Mouse (Mus musculus) forebrain, embryonic 13.5 days (tissue): ENCODE data around the gene Nphs1. TPM values are rescaled to one million over a fixed set of nuclear protein-coding genes. Genes with fewer than 3 reads are reported as not detected.
A peak's percentile ranks its signal among the peaks of the same experiment; 100 is the strongest.

ENCODE experiments used
- ATAC-seq: fragments of 200-750 bp; cut with Nextera tagmentation; 2 replicates; pipeline ENCODE4 v1.8.0; 2017
- H3K27ac ChIP-seq: fragments of 300-500 bp; sonication (generic); 2 replicates; pipeline ENCODE4 v1.5.1; 2015; ENCODE audit warnings: inconsistent platforms, mild to moderate bottlenecking, moderate library complexity
- H3K27me3 ChIP-seq: fragments of 300-500 bp; sonication (generic); 2 replicates; pipeline ENCODE4 v1.6.1; 2015; ENCODE audit warnings: mild to moderate bottlenecking, inconsistent platforms
- H3K36me3 ChIP-seq: fragments of 300-500 bp; sonication (generic); 2 replicates; pipeline ENCODE4 v1.6.1; 2015; ENCODE audit warnings: mild to moderate bottlenecking, inconsistent platforms; ENCODE audit not compliant: poor library complexity, severe bottlenecking
- H3K4me1 ChIP-seq: fragments of 300-500 bp; sonication (generic); 2 replicates; pipeline ENCODE4 v1.6.1; 2015; ENCODE audit warnings: inconsistent platforms
- H3K4me2 ChIP-seq: fragments of 300-500 bp; sonication (generic); 2 replicates; pipeline ENCODE4 v1.6.1; 2015; ENCODE audit warnings: inconsistent platforms, mild to moderate bottlenecking, moderate library complexity
- H3K4me3 ChIP-seq: fragments of 300-500 bp; sonication (generic); 2 replicates; pipeline ENCODE4 v1.5.1; 2015; ENCODE audit warnings: mild to moderate bottlenecking, inconsistent platforms
- H3K9ac ChIP-seq: fragments of 300-500 bp; sonication (generic); 2 replicates; pipeline ENCODE4 v1.6.1; 2015; ENCODE audit warnings: mild to moderate bottlenecking, inconsistent platforms
- H3K9me3 ChIP-seq: fragments of 300-500 bp; sonication (generic); replicated peaks from 2 replicates; pipeline ENCODE4 v1.6.1; 2016; ENCODE audit warnings: inconsistent platforms
- WGBS: fragments of 180-500 bp; shearing (Covaris S2); methylation state at CpG from one replicate; pipeline ENCODE4 v1.1.7; 2015; 5-methylcytosine and 5-hydroxymethylcytosine counted together
- polyA plus RNA-seq: library from polyadenylated mRNA; unstranded; fragments of >200 nt; fragmentation: Nextera tagmentation; extraction: Ambion mirVana; gene quantifications from 2 replicates; pipeline ENCODE4 v1.2.1, GENCODE M21; 2015

Nphs1 gene
- polyA plus RNA-seq, 1 experiment from 2014 or later: 0.15 TPM

GRCm38 (mm10) chr7:30422560-30422959, 35.6 kb upstream of the Nphs1 start:
- Histone ChIP-seq H3K27me3 (no peaks in the 10 kb centered on the region), H3K4me2 (peak overlapping the region; percentile 81), H3K4me3 (peak overlapping the region; percentile 59), H3K9ac (peak overlapping the region; percentile 71), H3K36me3 (peaks cover 12% of the 10 kb centered on the region), H3K27ac (no peak overlapping the region), H3K9me3 (peaks cover 7% of the 10 kb centered on the region; the same call in 1 of the 2 replicates), H3K4me1 (peaks cover 21% of the 10 kb centered on the region)
- 15% methylated on average over 9 of the region's 9 CpGs for WGBS
- peak; percentile 50; the same call in 1 of the 2 replicates for ATAC-seq

- Histone ChIP-seq H3K27ac (peak overlapping the region; percentile 27; the same call in 1 of the 2 replicates), H3K4me2 (peak overlapping the region; percentile 81), H3K9me3 (peaks cover 7% of the 10 kb centered on the region; the same call in 1 of the 2 replicates), H3K27me3 (no peaks in the 10 kb centered on the region), H3K36me3 (peaks cover 18% of the 10 kb centered on the region), H3K9ac (peak overlapping the region; percentile 71), H3K4me1 (peaks cover 21% of the 10 kb centered on the region), H3K4me3 (peak overlapping the region; percentile 59)
- WGBS: 52% methylated on average over 23 of the region's 23 CpGs
- ATAC-seq: no peak
Measured at GRCm38 (mm10) chr7:30423071-30423641, 35.0 kb upstream of the Nphs1 start.

GRCm38 (mm10) chr7:30429327-30429726, 28.8 kb upstream of the Nphs1 start:
- H3K36me3 ChIP-seq: peaks cover 21% of the 10 kb centered on the region
- H3K27me3 ChIP-seq: no peaks in the 10 kb centered on the region
- no peak overlapping the region for H3K4me3 ChIP-seq
- H3K4me2 ChIP-seq: no peak overlapping the region
- ATAC-seq: no peak
- H3K9ac ChIP-seq: no peak overlapping the region
- no peaks in the 10 kb centered on the region for H3K4me1 ChIP-seq
- no peaks in the 10 kb centered on the region for H3K9me3 ChIP-seq
- no peak overlapping the region for H3K27ac ChIP-seq

GRCm38 (mm10) chr7:30430191-30430590, 27.9 kb upstream of the Nphs1 start:
- H3K36me3 ChIP-seq: peaks cover 28% of the 10 kb centered on the region
- H3K9ac ChIP-seq: no peak overlapping the region
- peaks cover under 1% of the 10 kb centered on the region; the same call in 1 of the 2 replicates for H3K27me3 ChIP-seq
- no peaks in the 10 kb centered on the region for H3K4me1 ChIP-seq
- no peak overlapping the region for H3K4me2 ChIP-seq
- no peak overlapping the region for H3K4me3 ChIP-seq
- H3K27ac ChIP-seq: no peak overlapping the region
- no peaks in the 10 kb centered on the region for H3K9me3 ChIP-seq
- 63% methylated on average over 2 of the region's 2 CpGs for WGBS
- ATAC-seq: no peak

- no peak overlapping the region for H3K4me2 ChIP-seq
- no peaks in the 10 kb centered on the region for H3K4me1 ChIP-seq
- peak; percentile 67; the same call in 1 of the 2 replicates for ATAC-seq
- H3K9ac ChIP-seq: no peak overlapping the region
- WGBS: 19% methylated on average over 3 of the region's 3 CpGs
- H3K4me3 ChIP-seq: no peak overlapping the region
- peaks cover 3% of the 10 kb centered on the region; the same call in 1 of the 2 replicates for H3K27me3 ChIP-seq
- peaks cover 35% of the 10 kb centered on the region for H3K36me3 ChIP-seq
- no peaks in the 10 kb centered on the region for H3K9me3 ChIP-seq
- no peak overlapping the region for H3K27ac ChIP-seq
Measured at GRCm38 (mm10) chr7:30431793-30432192, 26.3 kb upstream of the Nphs1 start.

GRCm38 (mm10) chr7:30434238-30434637, 23.9 kb upstream of the Nphs1 start:
- H3K27me3 ChIP-seq: peaks cover 3% of the 10 kb centered on the region; the same call in 1 of the 2 replicates
- no peak overlapping the region for H3K4me2 ChIP-seq
- no peak overlapping the region for H3K27ac ChIP-seq
- H3K4me1 ChIP-seq: no peaks in the 10 kb centered on the region
- H3K9ac ChIP-seq: no peak overlapping the region
- H3K9me3 ChIP-seq: no peaks in the 10 kb centered on the region
- no peak overlapping the region for H3K4me3 ChIP-seq
- ATAC-seq: no peak
- WGBS: 3% methylated on average over 10 of the region's 10 CpGs
- peaks cover 46% of the 10 kb centered on the region for H3K36me3 ChIP-seq

- Histone ChIP-seq H3K4me1 (no peaks in the 10 kb centered on the region), H3K36me3 (peaks cover 50% of the 10 kb centered on the region), H3K9me3 (no peaks in the 10 kb centered on the region), H3K9ac (no peak overlapping the region), H3K27me3 (peaks cover 3% of the 10 kb centered on the region; the same call in 1 of the 2 replicates), H3K4me2 (no peak overlapping the region), H3K4me3 (no peak overlapping the region), H3K27ac (no peak overlapping the region)
- WGBS: 73% methylated on average over 10 of the region's 10 CpGs
- no peak for ATAC-seq
Measured at GRCm38 (mm10) chr7:30434701-30435100, 23.4 kb upstream of the Nphs1 start.

- H3K4me1 ChIP-seq: no peaks in the 10 kb centered on the region
- H3K27me3 ChIP-seq: peaks cover 3% of the 10 kb centered on the region; the same call in 1 of the 2 replicates
- H3K36me3 ChIP-seq: peaks cover 55% of the 10 kb centered on the region
- WGBS: 57% methylated on average over 9 of the region's 9 CpGs
- no peak overlapping the region for H3K4me3 ChIP-seq
- no peaks in the 10 kb centered on the region for H3K9me3 ChIP-seq
- ATAC-seq: no peak
- H3K9ac ChIP-seq: no peak overlapping the region
- H3K4me2 ChIP-seq: no peak overlapping the region
- H3K27ac ChIP-seq: no peak overlapping the region
Measured at GRCm38 (mm10) chr7:30435156-30435555, 23.0 kb upstream of the Nphs1 start.

GRCm38 (mm10) chr7:30436879-30437278, 21.2 kb upstream of the Nphs1 start:
- Histone ChIP-seq H3K27me3 (peaks cover 3% of the 10 kb centered on the region; the same call in 1 of the 2 replicates), H3K4me3 (no peak overlapping the region), H3K4me2 (no peak overlapping the region), H3K4me1 (no peaks in the 10 kb centered on the region), H3K9ac (no peak overlapping the region), H3K27ac (no peak overlapping the region), H3K36me3 (peaks cover 72% of the 10 kb centered on the region), H3K9me3 (no peaks in the 10 kb centered on the region)
- no peak for ATAC-seq
- 13% methylated on average over 10 of the region's 10 CpGs for WGBS

- no peak overlapping the region for H3K4me3 ChIP-seq
- H3K36me3 ChIP-seq: peaks cover 82% of the 10 kb centered on the region
- H3K4me1 ChIP-seq: peaks cover 16% of the 10 kb centered on the region
- H3K27me3 ChIP-seq: peaks cover 3% of the 10 kb centered on the region; the same call in 1 of the 2 replicates
- WGBS: 79% methylated on average over 13 of the region's 13 CpGs
- H3K4me2 ChIP-seq: no peak overlapping the region
- no peaks in the 10 kb centered on the region for H3K9me3 ChIP-seq
- no peak overlapping the region for H3K9ac ChIP-seq
- no peak overlapping the region for H3K27ac ChIP-seq
- no peak for ATAC-seq
Measured at GRCm38 (mm10) chr7:30439734-30440133, 18.4 kb upstream of the Nphs1 start.

- Histone ChIP-seq H3K4me1 (peaks cover 17% of the 10 kb centered on the region), H3K4me3 (no peak overlapping the region), H3K27me3 (no peaks in the 10 kb centered on the region), H3K9ac (no peak overlapping the region), H3K36me3 (peaks cover 73% of the 10 kb centered on the region), H3K27ac (no peak overlapping the region), H3K4me2 (no peak overlapping the region), H3K9me3 (no peaks in the 10 kb centered on the region)
- ATAC-seq: no peak
- 44% methylated on average over 2 of the region's 5 CpGs for WGBS
Measured at GRCm38 (mm10) chr7:30440697-30441096, 17.4 kb upstream of the Nphs1 start.

- peaks cover 21% of the 10 kb centered on the region for H3K4me1 ChIP-seq
- peak overlapping the region; percentile 86 for H3K4me2 ChIP-seq
- peak overlapping the region; percentile 92; the same call in 1 of the 2 replicates for H3K9ac ChIP-seq
- H3K36me3 ChIP-seq: peaks cover 46% of the 10 kb centered on the region
- WGBS: 20% methylated on average over 9 of the region's 9 CpGs
- ATAC-seq: no peak
- H3K27me3 ChIP-seq: no peaks in the 10 kb centered on the region
- H3K4me3 ChIP-seq: peak overlapping the region; percentile 67
- no peaks in the 10 kb centered on the region for H3K9me3 ChIP-seq
- peak overlapping the region; percentile 92; the same call in 1 of the 2 replicates for H3K27ac ChIP-seq
Measured at GRCm38 (mm10) chr7:30443696-30444095, 14.4 kb upstream of the Nphs1 start.
